Mouse (Mus musculus): Measurements from ENCODE around the gene Usp24.
A peak's percentile ranks its signal among the peaks of the same experiment; 100 is the strongest.

Gene Usp24

DNA sequence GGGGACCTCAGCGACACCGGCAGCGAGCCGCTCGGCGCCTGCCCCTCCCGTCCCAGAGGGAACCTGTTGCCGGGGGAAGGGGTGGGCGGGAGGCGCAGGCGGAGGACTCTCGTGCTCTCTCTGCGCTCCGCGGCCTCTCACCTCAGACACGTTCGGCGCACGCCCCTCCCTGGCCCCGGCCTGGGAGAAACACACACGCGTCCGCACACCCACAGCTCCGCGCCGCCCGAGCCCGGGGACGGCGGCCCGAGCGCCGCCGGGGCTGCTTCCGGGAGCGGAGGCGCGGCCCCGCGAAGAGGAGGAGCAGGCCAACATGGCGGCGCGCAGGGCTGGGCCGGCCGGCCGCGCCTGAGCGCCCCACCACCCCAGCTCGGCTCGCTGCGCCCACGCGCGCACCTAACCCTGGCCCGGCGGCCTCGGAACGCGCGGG is at the start of gene Usp24:
Gene Usp24 (plus strand): TSS at position 293 of the 430 bp plus-strand sequence.
- DNase-seq (ENCODE audit: inconsistent ontology term) = peak; percentile 88

DNA sequence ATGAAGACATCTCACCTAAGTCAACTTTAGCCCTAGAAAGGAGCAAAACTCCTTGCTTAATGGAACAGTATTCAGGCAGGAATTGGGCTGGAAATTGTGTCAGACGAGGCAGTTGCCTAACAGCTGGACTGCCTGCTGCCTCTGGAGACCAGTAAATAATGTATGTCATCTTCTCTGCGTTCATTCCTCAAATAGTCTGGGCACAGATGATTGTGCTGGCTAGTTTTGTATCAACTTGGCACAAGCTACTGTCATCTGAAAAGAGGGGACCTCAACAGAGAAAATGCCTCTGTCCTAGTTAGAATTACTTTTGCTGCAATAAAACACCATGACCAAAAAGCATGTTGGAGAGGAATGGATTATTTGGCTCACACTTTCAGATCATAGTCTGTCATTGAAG is 39.1 kb upstream of the Usp24 start:
- DNase-seq (ENCODE audit: inconsistent ontology term) = no peak

DNA sequence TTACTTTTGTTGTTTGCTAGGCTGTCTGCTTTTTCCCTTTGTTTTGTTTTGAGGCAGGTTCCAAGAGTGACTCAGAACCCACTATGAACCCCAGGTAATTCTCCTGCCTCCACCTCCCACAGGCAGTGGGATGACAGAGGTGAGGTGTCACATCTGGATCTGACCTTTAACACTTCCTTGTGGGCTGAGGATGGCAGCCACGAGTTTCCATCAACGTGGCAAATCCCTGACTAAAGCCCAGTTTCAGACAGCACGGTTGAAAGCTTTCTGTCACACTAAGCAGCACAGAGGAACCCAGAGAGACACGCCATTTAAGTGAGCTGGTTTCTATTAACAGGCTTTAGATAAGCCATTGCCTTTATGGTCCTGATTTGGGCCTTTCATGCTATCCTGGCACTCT is 36.8 kb upstream of the Usp24 start:
- DNase-seq (ENCODE audit: inconsistent ontology term) = no peak

DNA sequence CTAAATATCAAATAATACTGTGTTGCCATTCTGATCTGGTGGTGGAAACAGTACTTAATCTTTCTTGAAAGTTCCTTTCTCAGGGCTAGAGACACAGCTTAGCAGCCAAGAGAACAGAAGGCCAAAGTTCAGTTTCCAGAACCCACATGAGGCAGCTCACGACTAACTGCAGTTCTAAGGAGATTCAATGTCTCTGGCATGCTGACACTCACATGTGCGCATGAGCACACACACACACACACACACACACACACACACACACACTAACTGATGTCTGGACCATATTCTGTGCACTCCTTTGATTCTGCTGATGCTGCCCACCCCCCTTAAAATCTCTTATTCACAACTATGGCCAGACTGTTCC is 34.9 kb upstream of the Usp24 start:
- no peak for DNase-seq (ENCODE audit: inconsistent ontology term)

DNA sequence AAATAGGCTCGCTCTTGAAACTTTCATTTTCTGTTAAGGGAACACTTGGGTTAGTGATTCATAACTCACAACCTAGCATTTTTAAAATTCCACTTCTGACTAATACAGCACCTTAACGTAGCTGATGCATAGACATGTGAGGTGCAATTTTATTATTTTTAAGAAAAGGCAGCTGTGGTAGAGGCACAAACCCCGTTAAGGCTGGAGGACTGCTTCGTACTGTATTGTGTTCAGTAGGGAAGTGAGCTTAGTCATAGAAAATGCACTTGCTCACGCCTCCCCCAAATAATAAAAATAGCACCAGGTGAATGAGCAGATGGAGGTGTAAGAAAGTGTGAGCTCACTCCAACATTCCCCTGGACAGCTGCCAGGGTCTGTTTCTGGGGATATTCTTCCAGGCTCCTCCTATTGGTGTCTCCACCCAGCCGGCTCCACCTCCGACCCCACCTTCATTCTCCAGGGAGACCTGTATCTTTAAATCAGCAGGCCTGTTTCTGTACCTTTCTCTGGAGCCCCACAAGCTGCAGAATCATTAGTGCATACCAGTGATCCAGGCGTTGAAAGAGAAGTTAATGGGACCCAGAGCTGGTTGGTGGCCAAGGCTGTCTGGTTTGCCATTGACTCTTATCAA is 34.4 kb upstream of the Usp24 start:
- DNase-seq (ENCODE audit: inconsistent ontology term) = no peak

DNA sequence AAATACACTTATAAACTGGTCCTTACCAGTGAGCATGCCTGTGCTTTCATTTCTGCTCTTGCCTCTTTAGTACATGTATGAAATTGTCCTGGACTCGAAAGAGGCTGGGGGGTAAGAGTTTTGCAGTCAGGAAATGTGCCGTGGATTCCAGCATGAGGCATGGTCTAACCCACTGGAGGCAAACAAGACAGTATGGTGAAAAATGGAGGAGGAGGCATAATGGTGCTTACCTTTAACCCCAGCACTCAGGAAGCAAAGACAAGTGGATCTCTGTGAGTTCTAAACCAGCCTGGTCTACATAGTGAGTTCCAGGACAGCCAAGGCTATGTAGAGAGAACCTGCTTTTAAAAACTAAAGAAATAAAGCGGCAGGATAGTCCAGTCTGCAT is 33.9 kb upstream of the Usp24 start:
- DNase-seq (ENCODE audit: inconsistent ontology term) = no peak

DNA sequence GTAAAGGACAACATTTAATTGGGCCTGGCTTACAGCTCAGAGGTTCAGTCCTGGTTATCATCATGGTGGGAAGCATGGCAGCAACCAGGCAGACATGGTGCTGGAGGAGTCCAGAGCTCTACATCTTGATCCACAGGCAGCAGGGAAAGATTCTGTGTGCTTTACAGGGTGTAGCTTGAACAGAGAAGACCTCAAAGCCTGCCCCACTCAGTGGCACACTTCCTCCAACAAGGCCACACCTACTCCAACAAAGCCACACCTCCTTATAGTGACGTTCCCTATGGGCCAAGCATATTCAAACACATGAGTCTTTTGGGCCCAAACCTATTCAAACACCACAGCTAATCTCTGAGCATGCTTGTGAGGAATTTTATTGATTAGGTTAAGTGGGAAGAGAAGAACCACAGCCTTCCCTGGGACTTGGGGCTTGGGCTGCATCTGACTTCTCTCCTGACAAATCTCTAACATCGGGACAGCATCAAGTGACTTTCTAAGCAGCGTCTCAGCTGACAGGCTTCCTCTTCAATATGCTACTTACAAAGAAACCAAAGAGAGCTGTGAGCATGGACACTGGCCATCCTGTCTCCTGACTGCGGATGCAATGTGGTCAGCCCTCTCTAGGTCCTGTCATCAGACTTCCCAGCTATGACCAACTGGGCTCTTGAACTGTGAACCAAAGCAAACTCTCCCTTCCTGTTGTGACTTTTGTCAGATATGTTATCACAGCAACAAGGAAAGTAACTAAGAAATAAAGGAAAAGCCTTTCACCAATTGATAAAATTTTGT is 28.9 kb upstream of the Usp24 start:
- DNase-seq (ENCODE audit: inconsistent ontology term) = no peak

DNA sequence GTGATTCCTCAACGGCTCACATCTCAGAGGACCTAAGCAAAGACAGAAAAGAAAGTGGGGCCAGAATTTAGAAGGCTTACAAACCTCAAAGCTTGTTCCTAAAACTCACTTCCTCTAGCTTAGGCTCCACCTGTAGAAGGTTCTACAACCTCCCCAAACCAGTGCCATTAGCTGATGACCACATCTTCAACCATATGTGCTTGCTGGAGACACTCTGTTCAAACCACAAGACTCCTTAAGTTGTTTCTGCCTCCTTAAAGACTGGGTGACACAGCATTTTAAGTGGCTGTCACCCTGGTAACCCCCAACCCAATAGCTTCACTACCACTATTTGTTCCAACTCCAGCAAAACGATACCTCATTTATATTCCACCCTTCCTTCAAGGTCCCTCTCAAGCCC is 25.8 kb upstream of the Usp24 start:
- no peak for DNase-seq (ENCODE audit: inconsistent ontology term)

DNA sequence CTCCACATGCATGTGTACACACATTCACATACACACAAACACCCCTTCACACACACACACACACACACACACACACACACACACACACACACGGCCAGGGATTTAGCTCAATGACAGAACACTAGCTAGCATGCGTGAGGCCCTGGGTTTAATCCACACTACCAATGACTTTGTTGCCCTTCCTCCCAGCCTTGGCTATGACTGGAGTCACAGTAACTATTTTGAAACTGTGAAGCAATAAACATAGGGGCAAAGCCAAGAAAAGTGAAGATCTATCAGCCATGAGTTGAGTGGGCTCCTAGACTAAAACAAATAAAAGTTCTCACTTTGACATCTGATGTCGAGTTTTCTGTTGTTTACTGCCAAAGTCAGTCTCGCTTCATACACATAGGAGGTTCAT is 23.2 kb upstream of the Usp24 start:
- no peak for DNase-seq (ENCODE audit: inconsistent ontology term)

DNA sequence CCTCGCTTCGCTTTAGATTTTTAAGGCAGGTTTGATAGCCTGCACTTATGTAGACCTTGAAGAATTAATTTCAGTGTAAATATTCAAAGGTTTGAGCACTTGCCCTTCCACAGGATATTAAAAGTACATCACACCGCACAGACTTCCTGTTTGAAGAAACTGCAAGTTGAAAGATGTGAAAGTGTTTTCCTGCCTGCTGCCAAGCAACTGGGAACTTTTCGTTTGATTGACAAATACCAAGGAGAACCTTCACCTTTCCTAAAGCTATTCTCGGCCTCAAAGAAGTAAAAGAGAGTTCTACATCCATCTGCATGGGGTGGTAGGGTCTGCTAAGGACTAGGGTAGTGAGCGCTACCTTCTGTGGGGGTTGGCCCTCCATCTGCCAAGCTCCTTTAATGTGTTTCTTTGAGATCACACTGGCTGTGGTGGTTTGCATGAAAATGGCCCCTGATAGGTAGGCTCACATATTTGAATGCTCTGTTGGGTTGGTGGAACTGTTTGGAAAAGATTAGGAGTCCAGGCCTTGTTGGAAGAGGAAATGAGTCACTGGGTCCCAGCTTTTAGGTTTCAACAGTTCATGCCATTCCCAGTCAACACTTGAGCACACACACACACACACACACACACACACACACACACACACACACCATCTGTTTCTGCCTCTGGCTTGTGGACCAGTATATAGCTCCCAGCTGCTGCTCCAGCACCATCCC is 22.5 kb upstream of the Usp24 start:
- DNase-seq (ENCODE audit: inconsistent ontology term) = no peak

DNA sequence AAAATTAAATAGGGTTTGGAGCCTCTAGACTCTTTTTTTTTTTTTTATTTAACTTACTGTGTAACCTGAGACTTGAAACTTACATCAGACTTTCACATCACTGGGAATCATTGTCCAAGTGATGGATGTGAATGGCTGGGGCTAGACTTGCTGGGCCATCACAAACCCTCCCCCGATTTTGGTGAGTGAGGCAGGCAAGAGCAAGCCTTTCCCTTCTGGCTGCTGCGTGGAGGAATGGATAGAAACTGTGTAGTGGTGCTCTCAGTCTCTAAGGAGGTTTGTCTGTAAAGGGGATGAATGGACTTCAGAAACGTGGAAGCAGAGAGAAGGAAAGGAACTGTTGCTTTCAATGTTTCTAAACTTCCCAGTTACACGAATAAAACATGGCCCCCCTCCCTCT is 20.3 kb upstream of the Usp24 start:
- DNase-seq (ENCODE audit: inconsistent ontology term) = no peak

DNA sequence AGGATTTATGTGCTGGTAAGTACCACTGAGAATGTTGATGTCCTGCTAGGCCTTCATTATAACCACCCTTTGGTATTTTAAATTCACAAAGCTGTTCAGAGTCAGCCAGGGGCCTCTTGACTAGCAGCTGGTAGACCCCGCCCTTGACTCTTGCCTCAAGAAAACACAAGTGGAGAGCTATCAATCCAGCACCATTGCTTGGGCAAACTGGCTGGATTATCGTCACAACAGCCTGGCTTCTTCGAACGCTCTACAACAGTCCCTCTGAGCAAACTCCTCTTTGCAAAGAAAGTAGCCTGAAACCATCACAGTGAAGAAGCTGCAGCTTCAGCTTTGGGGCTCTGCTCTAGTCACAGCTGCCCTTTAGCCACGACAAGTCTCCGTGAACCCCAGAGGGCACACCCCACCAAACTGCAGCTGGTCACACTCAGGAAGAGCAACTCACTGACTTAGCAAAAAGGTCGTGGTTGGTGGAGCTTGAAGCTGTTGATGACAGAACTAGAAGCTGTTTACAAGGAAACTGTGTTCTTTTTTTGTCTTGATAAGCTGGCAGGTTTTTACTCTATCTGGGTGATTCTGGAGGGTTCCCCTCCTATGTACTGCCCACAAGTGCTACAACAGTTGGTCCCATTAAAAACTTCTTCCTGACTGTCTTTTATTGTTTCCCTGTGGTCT is 19.5 kb upstream of the Usp24 start:
- no peak for DNase-seq (ENCODE audit: inconsistent ontology term)

DNA sequence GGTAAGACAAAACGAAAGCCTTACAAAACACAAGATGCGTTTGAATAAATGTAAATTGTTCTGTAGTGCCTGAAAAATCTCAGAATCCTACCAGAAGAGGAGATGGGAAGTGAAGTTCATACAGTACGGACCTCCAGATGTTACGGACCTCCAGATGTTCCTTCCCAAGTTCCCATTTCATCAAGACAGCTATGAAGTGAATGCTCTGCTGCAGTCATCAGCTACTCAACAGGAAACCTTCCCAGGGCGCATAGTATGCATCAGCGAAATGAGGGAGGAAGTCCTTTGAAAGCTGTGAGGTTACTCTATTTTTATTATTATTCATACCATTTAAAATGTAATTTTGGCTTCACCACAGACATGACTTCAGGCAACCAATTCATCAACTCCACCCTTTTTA is 14.7 kb upstream of the Usp24 start:
- no peak for DNase-seq (ENCODE audit: inconsistent ontology term)

DNA sequence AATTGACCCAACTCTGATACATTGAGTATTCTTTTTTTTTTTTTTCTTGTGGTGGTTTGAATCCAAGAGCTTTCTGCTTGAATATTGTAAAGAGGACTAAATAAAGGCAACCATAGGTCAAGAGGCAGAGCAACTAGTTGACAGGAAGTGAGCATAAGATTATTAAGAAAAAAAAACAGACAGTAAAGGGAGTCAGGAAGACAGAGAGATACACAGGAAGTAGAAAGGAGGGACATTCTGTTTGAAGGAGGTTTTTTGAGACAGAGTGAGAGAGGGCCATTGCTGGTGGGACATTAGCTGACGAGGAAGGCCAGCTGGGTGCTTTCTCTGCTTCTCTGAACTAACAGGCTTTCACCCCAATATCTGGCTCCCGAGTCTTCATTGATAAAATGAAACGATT is 7.9 kb upstream of the Usp24 start:
- DNase-seq (ENCODE audit: inconsistent ontology term) = no peak

DNA sequence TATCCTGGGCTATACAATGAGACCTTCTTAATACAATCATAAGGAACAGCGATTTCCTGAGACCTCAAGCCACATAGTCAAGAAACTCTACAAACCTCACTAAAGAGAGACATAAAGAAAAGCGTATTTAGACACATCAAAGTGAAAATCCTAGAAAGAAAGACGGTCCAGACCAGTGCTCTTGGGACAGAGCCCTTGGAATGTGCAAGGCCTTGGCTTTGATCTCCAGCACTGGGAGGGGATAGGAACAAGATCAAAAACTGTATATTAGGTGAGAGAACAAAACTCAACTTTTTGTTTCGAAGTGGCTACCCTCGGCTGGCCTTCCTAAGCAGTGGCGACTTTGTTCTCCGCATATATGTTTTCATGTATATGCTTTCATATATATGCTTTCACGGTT is 3.4 kb upstream of the Usp24 start:
- DNase-seq (ENCODE audit: inconsistent ontology term) = no peak

DNA sequence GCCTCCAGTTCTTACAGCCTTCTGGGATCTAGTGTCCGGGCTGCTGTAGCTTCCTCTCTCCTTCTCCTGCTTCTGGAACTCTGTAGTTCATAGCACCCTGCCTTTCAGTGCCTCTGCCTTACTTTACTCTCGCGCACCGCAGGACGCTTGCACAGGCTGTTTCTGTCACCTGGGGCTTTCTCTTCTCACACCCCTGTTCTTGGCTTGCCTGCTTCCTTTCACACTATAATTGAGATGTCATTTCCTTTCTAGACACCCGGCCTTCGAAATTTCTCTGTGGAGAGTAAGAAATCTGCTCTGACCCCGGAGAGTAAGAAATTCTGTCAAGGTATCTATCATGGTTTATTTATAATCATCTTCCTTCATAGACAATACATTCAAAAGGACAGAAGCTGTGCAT is 2.9 kb upstream of the Usp24 start:
- no peak for DNase-seq (ENCODE audit: inconsistent ontology term)

DNA sequence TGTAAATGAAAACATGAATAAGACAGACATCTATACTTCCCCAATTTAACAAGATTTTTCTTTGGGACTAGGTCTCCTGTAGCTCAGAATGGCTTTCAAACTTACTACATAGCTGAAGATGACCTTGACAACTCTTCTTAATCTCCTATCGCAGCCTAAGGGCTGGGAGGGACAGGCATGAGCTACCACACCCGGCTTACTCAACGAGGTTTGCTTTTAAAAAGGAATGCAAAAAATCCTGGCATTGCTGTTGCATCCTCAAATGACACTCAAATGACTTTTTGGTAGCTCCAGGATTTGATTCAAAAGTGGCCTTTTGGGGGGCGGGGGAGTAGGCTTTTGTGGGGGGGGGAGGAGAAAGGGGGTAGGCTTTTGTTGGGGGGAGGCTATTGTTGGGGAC is 2.1 kb upstream of the Usp24 start:
- no peak for DNase-seq (ENCODE audit: inconsistent ontology term)

DNA sequence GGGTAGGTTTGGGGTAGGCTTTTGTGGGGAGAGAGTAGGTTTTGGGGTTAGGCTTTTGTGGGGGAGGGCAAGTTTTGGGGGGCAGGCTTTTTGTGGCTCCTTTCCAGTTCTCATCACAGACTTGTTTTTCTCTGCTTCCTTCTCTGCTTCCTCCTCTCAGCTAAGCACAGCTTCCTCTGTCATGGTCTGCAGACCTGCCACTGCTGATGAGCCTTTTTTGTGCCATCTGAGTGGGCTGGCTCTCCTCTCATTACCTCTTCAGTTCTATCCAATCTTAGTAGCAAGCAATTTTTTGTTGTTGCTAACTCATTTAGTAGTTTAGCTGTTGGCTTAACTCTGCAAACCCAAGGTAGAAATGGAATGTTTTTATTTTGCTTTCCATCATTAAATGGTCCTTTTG is 1.7 kb upstream of the Usp24 start:
- no peak for DNase-seq (ENCODE audit: inconsistent ontology term)

DNA sequence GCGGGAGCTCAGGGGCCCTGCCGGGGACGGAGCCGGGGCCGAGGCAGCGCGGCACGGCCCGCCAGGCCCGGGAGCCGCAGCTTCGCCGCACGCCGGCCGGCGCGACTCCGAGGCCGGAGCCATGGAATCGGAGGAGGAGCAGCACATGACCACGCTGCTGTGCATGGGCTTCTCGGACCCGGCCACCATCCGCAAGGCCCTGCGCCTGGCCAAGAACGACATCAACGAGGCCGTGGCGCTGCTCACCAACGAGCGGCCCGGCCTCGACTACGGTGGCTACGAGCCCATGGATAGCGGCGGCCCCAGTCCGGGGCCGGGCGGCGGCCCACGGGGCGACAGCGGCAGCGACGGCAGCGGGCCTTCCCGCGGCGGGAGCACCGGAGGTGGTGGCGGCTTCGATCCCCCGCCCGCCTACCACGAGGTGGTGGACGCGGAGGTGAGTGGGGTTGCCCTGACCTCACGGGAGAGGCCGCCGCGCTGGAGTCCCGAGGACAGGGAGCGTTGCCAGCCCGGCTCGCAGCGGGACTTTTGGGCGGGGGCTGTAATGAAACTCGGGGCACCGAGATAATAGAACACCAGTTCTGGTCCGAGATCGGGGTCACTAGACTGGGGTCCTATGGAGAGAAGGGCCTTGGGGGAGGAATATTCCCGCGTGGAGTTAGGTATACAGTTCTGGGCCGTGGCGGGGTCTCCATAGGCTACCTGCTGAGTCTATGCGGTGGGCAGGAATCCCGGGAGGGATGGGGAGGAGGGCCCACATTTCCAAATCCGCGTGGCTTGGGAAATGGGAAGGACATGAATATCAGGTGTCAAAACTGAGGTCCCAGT is 552 bp downstream of the Usp24 start:
- peak; percentile 70 for DNase-seq (ENCODE audit: inconsistent ontology term)

DNA sequence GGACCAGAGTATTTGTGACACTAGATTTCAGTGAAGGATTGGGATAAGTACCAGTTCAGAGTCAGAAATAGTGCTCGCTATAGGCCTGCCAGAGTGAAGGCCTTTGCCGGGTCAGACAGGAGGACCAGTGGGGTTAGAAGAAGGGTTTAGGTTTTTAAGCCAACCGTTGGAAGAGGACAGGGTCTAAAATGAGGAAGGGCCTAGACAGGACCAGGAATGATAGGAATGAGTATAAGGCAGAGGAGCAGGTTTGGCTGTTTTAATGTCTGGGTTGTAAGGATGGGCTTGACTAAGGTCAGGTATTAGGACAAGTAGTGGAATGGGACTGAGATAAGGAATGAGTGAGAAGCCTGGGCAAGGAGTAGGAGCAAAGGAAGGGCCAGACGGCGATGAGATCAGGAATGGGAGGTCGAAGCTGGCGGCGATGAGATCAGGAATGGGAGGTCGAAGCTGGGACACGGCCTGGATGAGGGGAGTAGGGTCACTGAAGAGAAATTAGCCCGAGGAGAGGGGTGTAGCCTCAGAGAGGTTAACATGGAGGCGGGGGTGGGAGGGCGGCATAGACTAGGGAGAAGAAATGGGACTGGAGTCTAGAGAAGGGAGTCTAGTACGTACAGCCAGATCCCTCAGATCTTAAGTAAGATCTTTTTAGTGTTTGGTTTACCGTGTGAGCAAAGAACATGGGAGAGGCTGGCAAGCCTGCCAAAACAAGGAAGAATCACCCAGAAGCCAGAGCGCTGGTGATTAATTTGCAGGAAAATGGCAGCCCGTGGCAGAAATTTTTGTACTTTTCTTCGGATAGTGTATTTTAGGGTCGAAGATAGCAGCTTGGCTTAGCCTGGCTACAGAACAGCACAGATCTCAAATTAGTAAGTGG is 1.4 kb downstream of the Usp24 start:
- peak; percentile 59 for DNase-seq (ENCODE audit: inconsistent ontology term)

DNA sequence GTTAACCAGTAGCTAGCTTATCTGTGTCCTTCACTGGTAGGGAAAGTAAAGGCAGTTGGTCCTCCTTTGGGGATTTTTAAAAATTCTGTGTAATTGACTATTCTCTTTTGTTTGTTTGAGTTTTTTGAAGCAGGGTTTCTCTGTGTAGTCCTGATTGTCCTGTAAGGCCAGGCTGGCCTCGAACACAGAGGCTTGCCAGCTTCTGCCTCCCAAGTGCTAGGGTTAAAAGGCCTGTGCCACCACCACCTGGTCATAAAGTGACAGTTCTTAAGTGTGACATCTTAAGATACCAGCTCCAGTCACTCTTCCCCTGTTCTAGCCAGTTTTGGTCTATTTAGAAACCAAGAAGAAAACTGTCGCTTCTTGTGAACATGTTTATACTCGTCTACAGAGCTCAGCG is 2.2 kb downstream of the Usp24 start:
- no peak for DNase-seq (ENCODE audit: inconsistent ontology term)
